Mouse (Mus musculus): ENCODE measurements around the gene Cyp1a2. TPM values are rescaled to one million over a fixed set of nuclear protein-coding genes. Genes with fewer than 3 reads are reported as not detected.

Cyp1a2 gene
- polyA plus RNA-seq, 1 experiment from 2014 or later: 1.1 TPM

Other genes starting within 250 kb of the Cyp1a2 start
- gene Ppcdc, start 243.6 kb downstream of the Cyp1a2 start, polyA plus RNA-seq (2015; fragmentation: Nextera tagmentation; extraction: Ambion mirVana): 50.9 and 62.5 TPM in 2 replicates
- 3.1 and 3.5 TPM in 2 replicates for gene Scamp5, start 215.6 kb downstream of the Cyp1a2 start, polyA plus RNA-seq (2015; fragmentation: Nextera tagmentation; extraction: Ambion mirVana)
- 0.60 and 0.85 TPM in 2 replicates for gene Rpp25, start 179.7 kb downstream of the Cyp1a2 start, polyA plus RNA-seq (2015; fragmentation: Nextera tagmentation; extraction: Ambion mirVana)
- 862 and 907 TPM in 2 replicates for gene Cox5a, start 162.4 kb downstream of the Cyp1a2 start, polyA plus RNA-seq (2015; fragmentation: Nextera tagmentation; extraction: Ambion mirVana)
- gene Fam219b, start 146.2 kb downstream of the Cyp1a2 start, polyA plus RNA-seq (2015; fragmentation: Nextera tagmentation; extraction: Ambion mirVana): 15.5 and 17.7 TPM in 2 replicates
- 20.9 and 21.6 TPM in 2 replicates for gene Mpi, start 130.9 kb downstream of the Cyp1a2 start, polyA plus RNA-seq (2015; fragmentation: Nextera tagmentation; extraction: Ambion mirVana)
- gene Scamp2, start 122.8 kb downstream of the Cyp1a2 start, polyA plus RNA-seq (2015; fragmentation: Nextera tagmentation; extraction: Ambion mirVana): 58.4 and 65.2 TPM in 2 replicates
- 11.1 and 13.9 TPM in 2 replicates for gene Ulk3, start 94.3 kb downstream of the Cyp1a2 start, polyA plus RNA-seq (2015; fragmentation: Nextera tagmentation; extraction: Ambion mirVana)
- 0.18 TPM in 1 of 2 replicates, not detected in the other for gene Cplx3, start 77.4 kb downstream of the Cyp1a2 start, polyA plus RNA-seq (2015; fragmentation: Nextera tagmentation; extraction: Ambion mirVana)
- gene Lman1l, start 62.9 kb downstream of the Cyp1a2 start, polyA plus RNA-seq (2015; fragmentation: Nextera tagmentation; extraction: Ambion mirVana): 0.16 TPM in 1 of 2 replicates, not detected in the other
- 94.7 and 98.5 TPM in 2 replicates for gene Csk, start 30.1 kb downstream of the Cyp1a2 start, polyA plus RNA-seq (2015; fragmentation: Nextera tagmentation; extraction: Ambion mirVana)
- 0.05 and 0.08 TPM in 2 replicates for gene Cyp1a1, start 4.2 kb upstream of the Cyp1a2 start, polyA plus RNA-seq (2015; fragmentation: Nextera tagmentation; extraction: Ambion mirVana)
- gene Edc3, start 24.8 kb upstream of the Cyp1a2 start, polyA plus RNA-seq (2015; fragmentation: Nextera tagmentation; extraction: Ambion mirVana): 38.2 and 39.4 TPM in 2 replicates
- gene Clk3, start 82.2 kb upstream of the Cyp1a2 start, polyA plus RNA-seq (2015; fragmentation: Nextera tagmentation; extraction: Ambion mirVana): 211 and 221 TPM in 2 replicates
- gene Arid3b, start 153.1 kb upstream of the Cyp1a2 start, polyA plus RNA-seq (2015; fragmentation: Nextera tagmentation; extraction: Ambion mirVana): 26.2 and 27.3 TPM in 2 replicates
- 125 and 133 TPM in 2 replicates for gene Ubl7, start 227.3 kb upstream of the Cyp1a2 start, polyA plus RNA-seq (2015; fragmentation: Nextera tagmentation; extraction: Ambion mirVana)